Mouse (Mus musculus) C2C12 (cell line): ENCODE measurements around the gene Insc.

ENCODE experiments used
- CEBPB ChIP-seq: IDR thresholded peaks from one replicate; pipeline ENCODE4 v1.6.1; 2011; ENCODE audit warnings: low read depth, mild to moderate bottlenecking, control low read depth, moderate library complexity
- CTCF ChIP-seq: IDR thresholded peaks from one replicate; pipeline ENCODE4 v1.5.1; 2011; ENCODE audit not compliant: control insufficient read depth, insufficient read depth, insufficient read length
- MAX ChIP-seq: IDR thresholded peaks from one replicate; pipeline ENCODE4 v1.6.1; 2011; ENCODE audit warnings: mild to moderate bottlenecking, control low read depth
- MYOG ChIP-seq: IDR thresholded peaks from one replicate; pipeline ENCODE4 v1.6.1; 2011; ENCODE audit not compliant: control insufficient read depth, insufficient read length; ENCODE audit errors: extremely low read depth
- USF1 ChIP-seq: IDR thresholded peaks from one replicate; pipeline ENCODE4 v1.6.1; 2011; ENCODE audit warnings: low read depth, mild to moderate bottlenecking, control low read depth, moderate library complexity

DNA sequence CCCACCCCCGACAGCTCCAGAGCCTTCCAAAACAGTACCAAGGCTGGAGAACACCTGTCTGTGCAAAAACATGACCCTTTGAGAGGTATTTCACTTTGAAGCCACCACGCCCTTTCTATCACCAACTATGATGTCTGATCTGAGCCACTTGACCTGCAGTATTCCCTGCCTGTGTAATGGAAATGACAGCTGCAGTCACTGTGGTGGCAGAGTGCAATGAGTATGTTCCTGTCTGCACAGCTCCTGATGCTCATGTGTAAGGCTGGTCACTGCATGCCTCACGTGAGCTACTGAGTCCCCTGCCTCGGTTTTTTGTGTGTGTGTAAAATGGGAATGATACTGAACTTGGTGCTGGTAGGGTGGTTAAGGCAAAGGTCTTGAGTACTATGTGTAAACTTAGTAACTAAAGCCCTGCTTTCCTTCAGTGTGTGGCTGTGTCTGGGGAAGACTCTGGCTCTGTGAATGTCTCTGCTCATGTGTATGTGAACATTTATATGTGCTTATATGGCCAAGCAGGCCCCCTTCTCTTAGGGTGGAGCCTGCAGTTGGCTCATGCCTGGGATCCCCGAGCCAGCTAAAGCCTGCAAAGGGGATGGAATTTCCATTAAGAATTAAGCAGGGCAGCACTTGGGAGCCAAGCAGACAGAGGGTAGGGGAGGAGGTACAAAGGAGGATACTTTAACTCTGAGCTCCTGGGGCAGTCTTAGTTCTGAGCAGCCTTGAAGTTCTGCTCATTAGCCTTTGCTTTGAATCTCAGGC lies at the start of gene Insc:
- TF ChIP-seq CTCF = no peak
- no peak for TF ChIP-seq MAX
- no peak for TF ChIP-seq USF1
- TF ChIP-seq CEBPB = no peak
- TF ChIP-seq MYOG = no peak
